Mouse (Mus musculus) thymus, adult 2 months (tissue): Measurements from ENCODE around the gene Gtpbp1.

Experiments used
- CTCF ChIP-seq: fragments of 200-500 bp; IDR thresholded peaks from 2 replicates; pipeline ENCODE4 v1.5.1; 2012; ENCODE audit warnings: mild to moderate bottlenecking, control low read depth, low read length, moderate library complexity, borderline replicate concordance; ENCODE audit not compliant: control insufficient read depth, poor library complexity, insufficient read depth; ENCODE audit errors: extremely low read depth
- POLR2A ChIP-seq: fragments of 200-500 bp; IDR thresholded peaks from 2 replicates; pipeline ENCODE4 v1.6.1; 2012; ENCODE audit warnings: mild to moderate bottlenecking, low read length, control low read depth, moderate library complexity; ENCODE audit not compliant: control insufficient read depth, poor library complexity, insufficient read depth; ENCODE audit errors: extremely low read depth

DNA sequence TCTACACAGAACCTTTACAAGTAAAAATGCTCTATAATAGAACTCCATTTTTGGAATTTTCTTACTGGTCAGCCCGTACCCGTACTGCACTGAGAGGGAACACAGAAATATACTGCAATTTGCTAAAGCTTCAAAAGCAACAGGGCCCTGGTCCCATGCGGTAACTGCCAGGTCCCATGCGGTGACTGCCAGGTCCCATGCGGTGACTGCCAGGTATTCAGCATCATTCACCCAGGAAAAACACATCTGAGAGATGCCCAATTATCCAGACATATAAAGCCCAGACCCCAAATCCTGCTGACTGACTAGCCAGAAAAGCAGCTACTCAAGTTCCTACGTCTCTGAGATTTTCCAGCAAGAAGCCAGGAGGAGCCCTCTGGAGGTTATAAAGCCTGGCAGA is 6.0 kb upstream of the Gtpbp1 start:
- TF ChIP-seq CTCF, result no peak
- no peak for TF ChIP-seq POLR2A
